Mouse (Mus musculus) CD8-positive naive resting alpha-beta T cell, adult 2 months (primary cell): Measurements from ENCODE around the gene Ankrd55.
A peak's percentile ranks its signal among the peaks of the same experiment; 100 is the strongest.

ENCODE experiments used
- DNase-seq, 2 experiments: peaks; one replicate each; pipeline ENCODE4 v3.0.0; 2022; ENCODE audit warnings: low read depth in 2 of 2, low spot score in 2 of 2

The Ankrd55 gene

GRCm38 (mm10) chr13:112375766-112376165, 87.5 kb downstream of the Ankrd55 start:
- DNase-seq: no peak

GRCm38 (mm10) chr13:112378782-112379305, 90.6 kb downstream of the Ankrd55 start:
- DNase-seq: no peak

- no peak for DNase-seq
Observed at GRCm38 (mm10) chr13:112381476-112381875, 93.2 kb downstream of the Ankrd55 start.

- no peak for DNase-seq
Observed at GRCm38 (mm10) chr13:112382457-112382856, 94.2 kb downstream of the Ankrd55 start.

GRCm38 (mm10) chr13:112382956-112383355, 94.7 kb downstream of the Ankrd55 start:
- no peak for DNase-seq

GRCm38 (mm10) chr13:112383941-112384659, 95.8 kb downstream of the Ankrd55 start:
- no peak for DNase-seq

GRCm38 (mm10) chr13:112385040-112385439, 96.8 kb downstream of the Ankrd55 start:
- DNase-seq: no peak

DNA sequence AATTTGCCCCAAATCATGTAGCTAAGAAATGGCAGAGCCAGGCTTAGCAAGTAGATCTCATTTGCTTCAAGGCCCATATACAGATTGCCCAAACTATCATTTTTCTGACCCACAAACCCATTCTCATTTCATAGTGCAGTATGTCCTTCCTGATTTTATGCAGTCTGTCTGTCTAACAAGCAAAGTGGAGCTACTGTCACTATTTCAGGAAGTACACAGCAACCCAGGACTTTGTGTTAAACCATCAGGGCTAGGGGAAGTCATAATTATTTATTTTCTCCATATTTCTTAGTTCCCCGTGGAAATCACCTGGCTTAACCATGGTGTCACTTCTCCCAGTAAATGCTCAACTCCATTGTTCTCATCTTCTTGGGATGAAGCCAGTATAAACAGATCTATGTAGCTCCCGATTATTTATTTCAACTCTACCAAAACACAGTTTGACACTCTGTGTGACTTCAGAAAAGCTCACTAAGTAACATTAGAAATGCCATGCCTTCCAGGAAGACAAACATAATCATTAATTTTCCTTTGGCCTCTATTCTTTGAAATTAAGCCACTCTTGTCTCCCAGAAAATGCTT, 98.3 kb downstream of the Ankrd55 start:
- DNase-seq: no peak

DNA sequence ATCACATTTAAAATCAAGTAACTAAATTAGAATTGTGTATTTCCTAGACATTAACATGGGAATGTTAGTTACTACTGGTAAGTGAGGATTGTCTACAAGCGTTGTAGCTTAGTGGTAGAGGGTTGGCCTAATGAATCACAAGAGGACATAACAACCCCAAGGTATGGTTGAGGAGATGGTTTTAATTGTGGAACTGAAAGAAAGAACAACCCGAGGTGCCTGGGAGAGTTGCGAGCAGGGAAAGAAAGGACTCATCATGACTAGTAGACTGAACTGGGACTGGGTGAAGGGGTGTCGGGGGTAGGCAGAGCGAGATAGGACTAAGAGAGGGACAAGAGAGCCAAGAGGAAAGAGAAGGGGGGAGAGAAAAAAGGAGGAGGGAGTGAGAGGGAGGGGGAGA, 99.0 kb downstream of the Ankrd55 start:
- no peak for DNase-seq

- DNase-seq: peak in 1 of 2 experiments; percentile 3
Observed at GRCm38 (mm10) chr13:112388176-112388575, 99.9 kb downstream of the Ankrd55 start.

- no peak for DNase-seq
Observed at GRCm38 (mm10) chr13:112390206-112390605, 102.0 kb downstream of the Ankrd55 start.

- DNase-seq: no peak
Observed at GRCm38 (mm10) chr13:112391354-112391753, 103.1 kb downstream of the Ankrd55 start.

GRCm38 (mm10) chr13:112393356-112393755, 105.1 kb downstream of the Ankrd55 start:
- no peak for DNase-seq

DNA sequence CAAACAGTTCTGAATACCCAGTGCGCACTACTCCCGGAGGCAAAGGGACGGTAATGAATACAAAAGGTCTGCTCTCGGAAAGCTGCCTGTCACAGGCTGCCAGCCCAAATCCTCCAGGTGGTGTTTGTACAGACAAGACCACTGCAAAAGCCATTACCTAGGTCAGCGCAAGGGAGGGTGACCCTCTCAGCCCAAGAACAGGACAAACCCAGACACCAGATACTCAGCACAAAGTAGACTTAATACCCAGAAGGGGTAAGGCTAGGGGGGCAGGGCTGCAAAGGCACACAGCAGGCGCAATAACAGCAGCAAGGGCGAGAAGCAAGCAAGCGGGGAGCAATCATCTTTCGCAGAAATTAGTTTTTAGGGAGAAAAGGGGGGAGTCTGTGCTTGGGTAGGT, 106.0 kb downstream of the Ankrd55 start:
- no peak for DNase-seq

GRCm38 (mm10) chr13:112404723-112405122, 116.5 kb downstream of the Ankrd55 start:
- no peak for DNase-seq

DNA sequence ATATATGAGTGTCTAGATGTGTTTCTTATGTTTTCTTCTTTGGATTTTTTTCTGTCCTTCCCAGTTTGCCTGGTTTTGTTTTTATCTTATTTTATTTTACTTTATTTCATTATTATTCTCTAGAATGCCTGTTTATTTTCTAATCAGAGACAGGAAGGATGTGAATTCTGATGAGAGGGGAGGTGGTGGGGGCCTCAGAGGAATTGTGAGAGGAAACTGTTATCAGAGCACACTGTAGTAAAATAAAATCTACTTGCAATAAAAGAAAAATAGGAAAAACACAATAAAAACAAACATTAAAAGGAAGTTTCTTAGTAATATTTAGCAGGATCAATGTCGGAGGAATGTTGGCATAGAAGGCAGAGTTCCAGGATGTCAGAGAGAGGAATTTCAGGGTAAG, 116.9 kb downstream of the Ankrd55 start:
- no peak for DNase-seq

GRCm38 (mm10) chr13:112406618-112407017, 118.4 kb downstream of the Ankrd55 start:
- no peak for DNase-seq

GRCm38 (mm10) chr13:112407181-112407700, 119.0 kb downstream of the Ankrd55 start:
- DNase-seq: no peak

GRCm38 (mm10) chr13:112407776-112408490, 119.7 kb downstream of the Ankrd55 start:
- no peak for DNase-seq

- no peak for DNase-seq
Observed at GRCm38 (mm10) chr13:112408701-112409100, 120.5 kb downstream of the Ankrd55 start.

DNA sequence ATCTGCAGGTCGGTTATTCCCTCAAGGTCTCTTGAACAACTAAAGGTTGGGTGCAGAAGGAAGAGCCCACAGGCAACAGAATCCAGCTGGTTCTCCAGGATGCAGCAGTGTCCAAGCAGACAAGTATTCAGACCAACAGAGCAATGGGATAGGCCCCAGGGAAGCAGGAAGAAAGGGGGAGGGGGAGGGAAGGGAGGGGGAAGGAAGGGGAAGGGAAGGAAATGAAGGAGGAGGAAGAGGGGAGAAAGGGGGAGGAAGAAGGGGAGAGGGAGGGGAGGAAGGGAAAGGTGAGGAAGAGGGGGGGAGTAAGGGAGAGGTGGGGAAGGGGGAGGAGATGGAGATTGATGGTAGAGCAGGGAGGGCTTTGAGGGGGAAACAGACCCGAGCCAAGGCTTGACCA, 121.1 kb downstream of the Ankrd55 start:
- no peak for DNase-seq

- no peak for DNase-seq
Observed at GRCm38 (mm10) chr13:112409851-112410250, 121.6 kb downstream of the Ankrd55 start.
